Mouse (Mus musculus): ENCODE data around the gene Prm3. TPM values are rescaled to one million over a fixed set of nuclear protein-coding genes. Genes with fewer than 3 reads are reported as not detected.
"Not testable (repeated sequence)": the region's sequence is repeated elsewhere in the genome, so short reads cannot be mapped to it uniquely, and the experiment has no call there.

The Prm3 gene
- polyA plus RNA-seq, 1 experiment from 2014 or later = not detected

DNA sequence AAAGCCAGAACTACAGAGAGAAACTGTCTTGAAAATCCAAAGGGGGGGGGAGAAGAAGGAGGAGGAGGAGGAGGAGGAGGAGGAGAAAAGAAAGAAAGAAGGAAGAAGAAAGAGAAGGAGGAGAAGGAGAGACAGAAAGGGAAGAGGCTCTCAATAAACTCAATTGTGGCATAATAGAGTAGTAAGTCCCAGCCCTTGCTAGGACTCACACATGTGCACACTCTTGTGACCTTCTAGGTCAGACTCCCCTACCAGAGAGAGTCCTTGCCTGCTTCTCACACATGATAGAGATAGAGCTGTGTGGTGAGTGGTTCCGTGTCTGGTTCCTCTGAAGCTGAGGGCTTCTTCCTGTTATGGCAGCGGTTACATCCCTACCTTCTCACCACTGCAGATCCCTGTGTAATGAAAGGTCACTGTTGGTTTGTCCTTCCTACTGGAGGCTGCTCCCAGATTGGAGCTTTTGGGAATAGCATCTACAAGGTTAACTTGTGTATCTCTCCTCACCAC, 22.2 kb upstream of the Prm3 start, which contains the start of gene Gm11172:
Gm11172 (plus strand) TSS at position 51 of the 507 bp plus-strand sequence.
- H3K36me3 ChIP-seq (ENCODE audit: control insufficient read depth, insufficient read depth, low read length) = no peaks in the 10 kb centered on the region
- H3K27me3 ChIP-seq (replicated peaks; ENCODE audit: control insufficient read depth, insufficient read depth, low read length) = no peaks in the 10 kb centered on the region
- H3K4me1 ChIP-seq (ENCODE audit: control insufficient read depth, insufficient read depth, low read length) = 0 out of 2 replicates have a peak, but pooled peaks cover 3% of the 10 kb centered on the region
- no peaks in the 10 kb centered on the region for H3K9me3 ChIP-seq (ENCODE audit: control insufficient read depth, low read length)
- no peak within 1 kb of the TSS for H3K27ac ChIP-seq (ENCODE audit: low read length)
- ATAC-seq = no peak
- WGBS = 82% methylated on average over 2 of the region's 2 CpGs
- no peak within 1 kb of the TSS for H3K4me3 ChIP-seq (ENCODE audit: low read length)
- no peak within 1 kb of the TSS for H3K9ac ChIP-seq (ENCODE audit: low read depth, low read length)
- H3K4me2 ChIP-seq (ENCODE audit: low read depth, low read length) = no peak within 1 kb of the TSS

DNA sequence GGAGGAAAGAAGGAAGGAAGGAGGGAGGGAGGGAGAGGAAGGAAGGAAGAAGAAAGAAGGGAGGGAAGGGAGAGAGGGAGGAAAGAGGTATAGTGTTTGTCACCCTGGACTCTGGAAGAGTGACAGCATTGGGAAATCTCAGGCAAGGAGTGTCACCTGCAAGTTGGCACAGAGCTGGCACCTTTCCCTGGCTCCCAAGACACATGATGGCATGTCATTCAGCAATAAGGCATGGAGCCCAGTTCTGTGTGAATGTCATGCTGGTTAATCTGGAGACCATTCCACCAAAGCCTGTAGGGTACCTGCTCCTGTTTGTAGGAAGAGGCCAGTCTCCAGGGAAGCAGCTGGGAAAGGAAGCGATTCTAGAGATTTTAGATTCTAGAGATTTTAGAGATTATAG, 19.7 kb upstream of the Prm3 start:
- Histone ChIP-seq H3K4me2 (ENCODE audit: low read depth, low read length) (no peak overlapping the region), H3K4me1 (ENCODE audit: control insufficient read depth, insufficient read depth, low read length) (0 out of 2 replicates have a peak, but pooled peaks cover 3% of the 10 kb centered on the region), H3K9ac (ENCODE audit: low read depth, low read length) (no peak overlapping the region), H3K4me3 (ENCODE audit: low read length) (no peak overlapping the region), H3K9me3 (ENCODE audit: control insufficient read depth, low read length) (no peaks in the 10 kb centered on the region), H3K36me3 (ENCODE audit: control insufficient read depth, insufficient read depth, low read length) (no peaks in the 10 kb centered on the region), H3K27ac (ENCODE audit: low read length) (no peak overlapping the region), H3K27me3 (replicated peaks; ENCODE audit: control insufficient read depth, insufficient read depth, low read length) (no peaks in the 10 kb centered on the region)
- ATAC-seq = no peak
- WGBS = 95% methylated on average over 1 of the region's 1 CpGs

GRCm38 (mm10) chr16:10805789-10806527, 15.2 kb upstream of the Prm3 start, which contains the start of gene Prm1:
Gene Prm1 (minus strand): TSS chr16:10805839.
- no peak within 1 kb of the TSS for H3K9ac ChIP-seq (ENCODE audit: low read depth, low read length)
- H3K9me3 ChIP-seq (ENCODE audit: control insufficient read depth, low read length) = no peaks in the 10 kb centered on the region
- no peak for ATAC-seq
- H3K4me3 ChIP-seq (ENCODE audit: low read length) = no peak within 1 kb of the TSS
- no peaks in the 10 kb centered on the region for H3K36me3 ChIP-seq (ENCODE audit: control insufficient read depth, insufficient read depth, low read length)
- H3K27ac ChIP-seq (ENCODE audit: low read length) = no peak within 1 kb of the TSS
- no peaks in the 10 kb centered on the region for H3K4me1 ChIP-seq (ENCODE audit: control insufficient read depth, insufficient read depth, low read length)
- WGBS = 85% methylated on average over 10 of the region's 10 CpGs
- no peaks in the 10 kb centered on the region for H3K27me3 ChIP-seq (replicated peaks; ENCODE audit: control insufficient read depth, insufficient read depth, low read length)
- no peak within 1 kb of the TSS for H3K4me2 ChIP-seq (ENCODE audit: low read depth, low read length)

DNA sequence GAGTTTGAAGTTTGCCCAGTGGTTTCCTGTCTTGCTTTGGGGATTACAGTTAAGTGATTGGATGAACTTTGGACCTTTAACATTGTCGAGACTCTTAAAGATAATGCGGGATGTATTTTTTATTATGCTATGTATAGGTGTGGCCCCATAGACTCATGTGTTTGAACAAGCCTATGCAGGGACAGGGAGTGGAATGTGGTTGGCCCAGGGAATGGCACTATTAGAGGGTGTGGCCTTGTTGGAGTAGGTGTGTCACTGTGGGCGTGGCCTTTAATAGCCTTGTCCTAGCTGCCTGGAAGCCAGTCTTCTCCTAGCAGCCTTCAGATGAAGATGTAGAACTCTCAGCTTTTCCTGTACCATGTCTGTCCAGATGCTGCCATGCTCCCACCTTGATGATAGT, 11.7 kb upstream of the Prm3 start:
- not testable (repeated sequence) for H3K4me2 ChIP-seq (ENCODE audit: low read depth, low read length); H3K27me3 ChIP-seq (replicated peaks; ENCODE audit: control insufficient read depth, insufficient read depth, low read length); H3K4me3 ChIP-seq (ENCODE audit: low read length); H3K36me3 ChIP-seq (ENCODE audit: control insufficient read depth, insufficient read depth, low read length); H3K27ac ChIP-seq (ENCODE audit: low read length); H3K4me1 ChIP-seq (ENCODE audit: control insufficient read depth, insufficient read depth, low read length); H3K9me3 ChIP-seq (ENCODE audit: control insufficient read depth, low read length); H3K9ac ChIP-seq (ENCODE audit: low read depth, low read length)
- ATAC-seq = peak; percentile 97
- 60% methylated on average over 3 of the region's 3 CpGs for WGBS

DNA sequence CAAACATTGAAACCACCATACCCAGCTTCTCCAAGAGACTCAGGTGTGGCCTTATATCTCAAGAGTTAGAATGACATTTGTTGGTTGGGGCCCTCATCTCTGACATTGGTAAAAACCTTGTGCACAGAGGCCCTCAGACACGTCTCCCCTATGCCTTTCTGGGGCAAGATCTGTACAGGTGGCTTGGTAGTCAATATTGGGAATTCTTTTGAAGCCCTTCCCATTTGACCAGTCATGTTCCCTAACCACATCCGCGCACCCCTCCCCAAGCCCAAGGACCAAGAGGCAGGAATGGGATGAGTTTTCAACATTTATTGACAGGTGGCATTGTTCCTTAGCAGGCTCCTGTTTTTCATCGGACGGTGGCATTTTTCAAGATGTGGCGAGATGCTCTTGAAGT, 5.3 kb upstream of the Prm3 start, which contains the start of gene Prm2:
Prm2 (minus strand) TSS at position 101 of the 400 bp plus-strand sequence.
- Histone ChIP-seq H3K4me2 (ENCODE audit: low read depth, low read length) (no peak within 1 kb of the TSS), H3K27ac (ENCODE audit: low read length) (no peak within 1 kb of the TSS), H3K27me3 (replicated peaks; ENCODE audit: control insufficient read depth, insufficient read depth, low read length) (peaks cover 4% of the 10 kb centered on the region; the same call in 1 of the 2 replicates), H3K4me1 (ENCODE audit: control insufficient read depth, insufficient read depth, low read length) (no peaks in the 10 kb centered on the region), H3K36me3 (ENCODE audit: control insufficient read depth, insufficient read depth, low read length) (no peaks in the 10 kb centered on the region), H3K4me3 (ENCODE audit: low read length) (no peak within 1 kb of the TSS), H3K9me3 (ENCODE audit: control insufficient read depth, low read length) (no peaks in the 10 kb centered on the region), H3K9ac (ENCODE audit: low read depth, low read length) (no peak within 1 kb of the TSS)
- WGBS = 77% methylated on average over 6 of the region's 6 CpGs
- ATAC-seq = no peak

DNA sequence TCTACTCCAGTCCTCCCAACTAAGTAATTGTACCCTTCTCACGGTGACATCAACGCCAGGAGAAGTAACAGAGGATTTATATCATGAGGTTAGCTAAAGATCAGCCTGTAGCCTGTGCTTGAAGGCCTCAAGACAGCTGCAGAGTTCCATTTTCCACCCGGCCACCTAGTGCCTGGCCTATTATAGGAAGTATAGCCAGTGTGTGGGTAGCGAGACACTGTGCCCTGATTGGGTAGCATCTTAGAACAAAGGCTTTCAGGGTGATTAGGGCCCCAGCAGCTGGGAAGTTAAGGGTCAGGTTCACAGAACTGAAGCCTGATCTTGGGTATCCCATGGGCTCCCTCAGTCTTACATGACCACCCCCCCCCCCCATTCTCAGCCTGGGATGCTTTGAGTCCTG, 1.8 kb downstream of the Prm3 start:
- no peak for ATAC-seq
- Histone ChIP-seq H3K9me3 (ENCODE audit: control insufficient read depth, low read length) (no peaks in the 10 kb centered on the region), H3K36me3 (ENCODE audit: control insufficient read depth, insufficient read depth, low read length) (no peaks in the 10 kb centered on the region), H3K27me3 (replicated peaks; ENCODE audit: control insufficient read depth, insufficient read depth, low read length) (no peaks in the 10 kb centered on the region), H3K27ac (ENCODE audit: low read length) (no peak overlapping the region), H3K4me1 (ENCODE audit: control insufficient read depth, insufficient read depth, low read length) (peaks cover 6% of the 10 kb centered on the region; the same call in 1 of the 2 replicates), H3K9ac (ENCODE audit: low read depth, low read length) (no peak overlapping the region), H3K4me3 (ENCODE audit: low read length) (no peak overlapping the region), H3K4me2 (ENCODE audit: low read depth, low read length) (no peak overlapping the region)
- 76% methylated on average over 4 of the region's 4 CpGs for WGBS

DNA sequence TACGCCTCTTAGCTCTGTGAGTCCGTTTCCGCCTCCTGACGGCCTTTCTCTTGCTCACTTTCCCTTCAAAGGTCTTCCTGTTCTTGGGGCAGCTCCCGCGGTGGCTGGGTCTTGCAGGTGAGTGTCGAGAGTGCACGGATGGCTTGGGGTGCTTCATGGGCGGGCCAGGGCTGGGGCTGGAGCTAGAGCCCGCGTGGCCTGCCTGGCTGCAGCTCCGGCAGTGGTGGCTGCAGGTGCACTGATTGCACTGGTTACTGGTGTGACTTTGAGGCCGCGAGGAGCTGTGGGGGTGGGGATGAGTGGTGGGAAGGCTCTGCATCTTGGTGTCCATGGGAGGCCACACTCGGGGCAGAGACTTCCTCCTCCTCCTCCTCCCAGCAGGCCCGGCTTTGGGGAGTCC, 2.4 kb downstream of the Prm3 start, which contains the start of gene Tnp2:
Tnp2 (minus strand) TSS at position 390 of the 400 bp plus-strand sequence.
- Histone ChIP-seq H3K36me3 (ENCODE audit: control insufficient read depth, insufficient read depth, low read length) (no peaks in the 10 kb centered on the region), H3K27ac (ENCODE audit: low read length) (no peak within 1 kb of the TSS), H3K9me3 (ENCODE audit: control insufficient read depth, low read length) (no peaks in the 10 kb centered on the region), H3K4me1 (ENCODE audit: control insufficient read depth, insufficient read depth, low read length) (peaks cover 9% of the 10 kb centered on the region), H3K4me3 (ENCODE audit: low read length) (no peak within 1 kb of the TSS), H3K27me3 (replicated peaks; ENCODE audit: control insufficient read depth, insufficient read depth, low read length) (no peaks in the 10 kb centered on the region), H3K4me2 (ENCODE audit: low read depth, low read length) (no peak within 1 kb of the TSS), H3K9ac (ENCODE audit: low read depth, low read length) (0 out of 2 replicates have a peak within 1 kb of the TSS, but pooled peaks have one; percentile 11)
- WGBS = 45% methylated on average over 16 of the region's 16 CpGs
- no peak for ATAC-seq

GRCm38 (mm10) chr16:10787548-10788058, 3.1 kb downstream of the Prm3 start:
- no peaks in the 10 kb centered on the region for H3K9me3 ChIP-seq (ENCODE audit: control insufficient read depth, low read length)
- H3K27me3 ChIP-seq (replicated peaks; ENCODE audit: control insufficient read depth, insufficient read depth, low read length) = no peaks in the 10 kb centered on the region
- no peak overlapping the region for H3K9ac ChIP-seq (ENCODE audit: low read depth, low read length)
- H3K27ac ChIP-seq (ENCODE audit: low read length) = no peak overlapping the region
- ATAC-seq = no peak
- peaks cover 15% of the 10 kb centered on the region for H3K4me1 ChIP-seq (ENCODE audit: control insufficient read depth, insufficient read depth, low read length)
- 80% methylated on average over 7 of the region's 7 CpGs for WGBS
- no peak overlapping the region for H3K4me3 ChIP-seq (ENCODE audit: low read length)
- H3K4me2 ChIP-seq (ENCODE audit: low read depth, low read length) = no peak overlapping the region
- no peaks in the 10 kb centered on the region for H3K36me3 ChIP-seq (ENCODE audit: control insufficient read depth, insufficient read depth, low read length)

GRCm38 (mm10) chr16:10786782-10787547, 3.7 kb downstream of the Prm3 start:
- no peak for ATAC-seq
- 59% methylated on average over 4 of the region's 4 CpGs for WGBS
- Histone ChIP-seq H3K9ac (ENCODE audit: low read depth, low read length) (no peak overlapping the region), H3K27me3 (replicated peaks; ENCODE audit: control insufficient read depth, insufficient read depth, low read length) (no peaks in the 10 kb centered on the region), H3K4me1 (ENCODE audit: control insufficient read depth, insufficient read depth, low read length) (peaks cover 19% of the 10 kb centered on the region), H3K36me3 (ENCODE audit: control insufficient read depth, insufficient read depth, low read length) (0 out of 2 replicates have a peak, but pooled peaks cover 2% of the 10 kb centered on the region), H3K9me3 (ENCODE audit: control insufficient read depth, low read length) (no peaks in the 10 kb centered on the region), H3K27ac (ENCODE audit: low read length) (peak overlapping the region; percentile 99), H3K4me2 (ENCODE audit: low read depth, low read length) (no peak overlapping the region), H3K4me3 (ENCODE audit: low read length) (no peak overlapping the region)

Data from intestine, embryonic 16.5 days (tissue).